Mouse (Mus musculus) left cerebral cortex, postnatal 25 days (tissue): ENCODE data around the gene Gmeb2. TPM values are rescaled to one million over a fixed set of nuclear protein-coding genes. Genes with fewer than 3 reads are reported as not detected.

Experiments used
- DNase-seq, 2 experiments: peaks; one replicate each; pipeline ENCODE4 v3.0.0; 2022; ENCODE audit warnings: low spot score in 2 of 2, mixed read lengths in 1 of 2
- intact Hi-C: fragments of 180-260 bp; cut with DNase I; formaldehyde crosslinking; loops from one replicate; pipeline ENCODE4 v1.15.1; 2025
- total RNA-seq, 2 experiments: library from RNA; stranded (reverse); gene quantifications; 2 replicates each; pipeline ENCODE4 v1.2.3; 2021

Gene Gmeb2
- total RNA-seq, 2 experiments from 2014 or later: 21.3 to 23.9 TPM

DNA sequence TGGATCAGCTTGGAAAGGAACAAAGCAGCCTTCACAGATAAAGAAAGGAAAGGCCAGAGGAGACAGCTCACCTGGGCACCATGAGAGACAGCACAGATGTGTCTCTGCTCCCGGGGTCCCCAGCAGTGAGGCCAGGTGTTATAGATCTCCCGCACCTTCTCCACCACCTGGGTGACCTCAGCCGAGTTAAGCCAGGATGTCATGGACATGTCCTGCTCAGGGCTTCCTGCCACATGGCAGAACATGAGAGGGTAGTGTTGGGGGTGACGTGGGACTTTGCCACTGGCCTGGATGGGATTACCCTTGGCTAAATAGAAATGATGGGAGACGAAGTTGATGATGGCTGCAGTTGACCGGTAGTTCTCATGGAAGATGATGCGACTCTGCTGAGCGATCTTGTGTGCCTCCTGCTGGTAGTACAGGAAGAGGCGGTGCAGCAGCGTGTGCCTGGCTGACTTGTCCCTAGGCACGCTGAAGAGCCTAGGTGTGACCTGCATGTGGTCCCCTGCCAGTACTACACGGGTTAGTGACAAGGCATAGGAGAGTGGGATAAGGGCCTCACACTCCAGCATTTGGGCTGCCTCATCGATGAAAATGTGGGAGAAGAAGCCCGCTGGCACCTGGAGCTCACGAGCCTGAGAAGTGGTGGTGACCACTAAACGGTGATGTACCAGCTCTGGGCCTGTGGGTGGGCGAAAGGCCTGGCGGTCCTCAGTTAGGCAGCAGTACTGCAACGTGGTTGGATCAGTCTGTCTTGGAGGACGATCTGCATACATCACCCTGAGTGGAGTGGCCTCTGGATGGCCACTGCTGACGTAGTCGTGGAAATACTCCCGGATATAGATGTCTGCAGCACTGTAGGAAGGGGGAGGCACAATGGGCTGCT is 51.9 kb downstream of the Gmeb2 start:
- intact Hi-C loops: no loop called here
- no peak for DNase-seq

DNA sequence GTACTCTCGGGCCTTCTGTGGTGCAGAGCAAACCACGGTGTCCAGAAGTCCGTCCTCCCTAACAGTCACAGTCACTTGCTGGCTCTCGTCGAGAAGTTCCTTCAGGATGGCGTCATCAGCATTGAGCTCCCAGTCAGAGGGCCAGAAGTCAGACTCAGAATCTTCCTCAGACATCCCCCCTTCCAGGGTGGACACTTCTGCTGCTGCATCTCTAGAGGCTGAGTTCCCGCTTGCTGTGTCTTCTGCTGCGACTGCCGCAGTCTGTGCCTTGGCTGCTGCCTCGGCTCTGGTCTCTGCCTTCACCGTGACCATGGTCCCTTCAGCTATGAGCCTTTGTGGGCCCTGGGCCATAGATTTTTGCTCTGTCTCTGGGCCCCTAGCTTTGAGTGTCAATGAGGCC is 53.2 kb downstream of the Gmeb2 start:
- intact Hi-C loops: no loop called here

DNA sequence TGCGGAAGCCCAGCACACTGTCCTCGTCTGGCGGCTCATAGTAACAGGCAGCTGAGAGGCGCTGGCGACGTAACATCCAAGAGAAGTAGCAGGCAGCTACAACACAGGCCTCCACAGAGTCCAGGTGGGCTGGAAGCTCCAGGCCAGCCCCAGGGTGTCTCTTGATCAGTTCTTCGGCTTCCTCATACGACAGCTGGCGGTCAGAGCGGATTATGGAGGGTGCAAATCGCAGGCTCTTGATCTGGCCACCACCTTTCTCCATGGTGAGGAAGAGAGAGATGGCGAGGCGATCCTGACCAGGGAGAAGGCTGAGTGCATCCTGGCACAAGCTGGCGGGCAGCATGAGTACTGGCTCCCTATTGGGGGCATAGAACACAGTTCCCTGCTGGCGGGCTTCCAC is 54.4 kb downstream of the Gmeb2 start:
- no peak for DNase-seq
- intact Hi-C loops: no loop called here

More for the DNA sequence above, 53.2 kb downstream of the Gmeb2 start:
- DNase-seq: no peak

DNA sequence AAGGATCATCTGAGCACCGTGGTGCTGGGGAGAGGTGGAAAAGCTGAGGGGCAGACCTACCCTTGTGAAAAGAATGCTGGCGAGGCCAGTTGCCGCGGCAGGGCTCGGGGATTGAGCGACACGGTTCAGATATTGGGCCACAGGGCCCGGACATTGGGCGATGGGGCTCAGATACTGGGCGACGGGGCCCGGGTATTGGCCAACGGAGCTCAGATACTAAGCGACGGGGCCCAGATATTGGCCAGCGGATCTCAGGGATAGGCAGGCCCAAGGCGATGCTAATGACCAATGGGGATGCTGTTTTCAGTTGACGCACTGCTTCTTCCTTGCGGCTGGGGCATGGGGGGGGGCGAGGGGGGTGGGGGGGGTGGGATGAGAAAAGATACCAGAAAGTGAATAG is 56.7 kb downstream of the Gmeb2 start:
- no peak for DNase-seq
- intact Hi-C loops: no loop called here

GRCm38 (mm10) chr2:181228335-181228734 is 59.5 kb downstream of the Gmeb2 start:
- intact Hi-C loops: no loop called here

GRCm38 (mm10) chr2:181227122-181227521 is 60.7 kb downstream of the Gmeb2 start:
- no peak for DNase-seq
- intact Hi-C loops: no loop called here

More at GRCm38 (mm10) chr2:181228335-181228734, 59.5 kb downstream of the Gmeb2 start:
- DNase-seq: no peak

DNA sequence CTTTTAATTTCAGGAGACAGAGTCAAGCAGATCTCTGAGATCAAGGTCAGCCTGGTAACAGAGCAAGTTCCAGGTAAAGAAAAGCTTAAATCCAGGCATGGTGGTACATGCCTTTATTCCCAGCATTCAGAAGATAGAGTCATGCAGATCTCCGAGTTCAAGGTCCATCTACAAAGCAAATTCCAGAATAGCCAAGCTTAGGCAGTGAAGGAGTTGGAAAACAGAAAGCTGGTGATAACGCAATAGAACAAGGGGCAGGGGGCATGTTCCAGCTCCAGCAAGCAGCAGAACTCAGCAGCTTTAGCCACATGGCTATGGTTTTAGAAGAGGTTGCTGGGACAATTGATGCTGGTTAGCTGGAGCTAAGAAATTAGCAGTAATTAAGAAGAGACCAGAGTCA is 62.8 kb downstream of the Gmeb2 start:
- no peak for DNase-seq
- intact Hi-C loops: no loop called here

- intact Hi-C loops: no loop called here
- DNase-seq: no peak
Measured at GRCm38 (mm10) chr2:181220361-181220760, 67.5 kb downstream of the Gmeb2 start.

GRCm38 (mm10) chr2:181219538-181220216 is 68.2 kb downstream of the Gmeb2 start, which contains the start of gene Fndc11:
Gene Fndc11, plus strand, starts transcription at chr2:181220013.
- DNase-seq: peak; percentile 45 to 54
- intact Hi-C loops: no loop called here

DNA sequence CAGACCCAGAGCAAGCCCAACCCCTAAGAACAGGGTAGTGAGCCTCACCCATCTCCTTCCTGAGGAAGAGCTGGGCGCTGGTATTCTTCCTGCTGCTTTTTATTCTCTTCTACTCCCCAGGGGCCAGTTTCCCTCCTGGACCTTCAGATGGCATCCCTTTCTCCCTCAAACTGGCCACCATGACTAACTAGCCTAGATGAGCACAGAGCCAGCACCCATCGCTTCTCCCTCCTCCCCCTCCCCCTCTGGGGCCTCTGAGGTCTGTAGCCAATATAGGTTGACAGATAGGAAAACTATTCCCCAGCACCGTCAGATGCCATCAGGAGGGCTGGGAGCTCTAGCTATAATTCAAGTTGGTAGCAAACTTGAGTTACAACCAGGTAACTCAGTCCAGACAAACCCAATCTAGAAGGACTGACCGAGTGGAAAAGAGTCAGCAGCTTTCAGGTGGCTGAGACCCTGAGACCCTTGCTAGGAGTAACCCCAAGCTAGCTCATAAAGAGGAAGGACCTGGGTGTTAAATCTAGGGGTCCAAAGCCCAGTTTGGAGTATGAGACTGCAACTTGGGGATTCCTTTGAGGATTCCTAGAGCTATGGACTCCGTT is 68.9 kb downstream of the Gmeb2 start:
- intact Hi-C loops: no loop called here
- DNase-seq: no peak

GRCm38 (mm10) chr2:181216037-181216436 is 71.8 kb downstream of the Gmeb2 start:
- DNase-seq: no peak
- intact Hi-C loops: no loop called here

GRCm38 (mm10) chr2:181213021-181213445 is 74.8 kb downstream of the Gmeb2 start, which contains the start of gene Srms:
Gene Srms, minus strand, starts transcription at chr2:181213185.
- intact Hi-C loops: no loop called here
- DNase-seq: no peak

GRCm38 (mm10) chr2:181212389-181213020 is 75.3 kb downstream of the Gmeb2 start:
- intact Hi-C loops: no loop called here
- no peak for DNase-seq

GRCm38 (mm10) chr2:181206118-181206517 is 81.7 kb downstream of the Gmeb2 start:
- DNase-seq: no peak
- intact Hi-C loops: no loop called here

DNA sequence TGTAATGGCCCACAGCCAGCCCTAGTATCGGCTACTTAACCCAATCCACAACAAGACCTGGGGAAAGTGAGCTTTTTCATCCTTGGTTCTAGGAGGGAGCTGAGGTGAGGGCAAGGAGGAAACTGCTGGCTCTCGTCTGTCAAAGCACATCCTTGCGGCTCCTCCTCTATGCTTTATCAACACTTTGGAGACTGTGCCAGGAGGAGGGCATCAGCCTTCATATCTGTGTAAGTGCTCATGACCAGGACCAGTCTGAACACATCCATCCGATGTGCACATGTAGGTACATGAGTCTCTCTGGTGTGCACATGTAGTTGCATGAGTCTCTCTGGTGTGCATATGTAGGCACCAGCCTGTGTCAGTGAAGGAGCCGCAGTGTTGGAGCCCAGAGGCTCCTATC is 82.2 kb downstream of the Gmeb2 start:
- no peak for DNase-seq
- intact Hi-C loops: no loop called here

GRCm38 (mm10) chr2:181202886-181203285 is 84.9 kb downstream of the Gmeb2 start:
- intact Hi-C loops: no loop called here
- no peak for DNase-seq

- intact Hi-C loops: no loop called here
- no peak for DNase-seq
Measured at GRCm38 (mm10) chr2:181202422-181202821, 85.4 kb downstream of the Gmeb2 start, which contains the start of gene Ptk6. Gene Ptk6, minus strand, starts transcription at chr2:181202789.

DNA sequence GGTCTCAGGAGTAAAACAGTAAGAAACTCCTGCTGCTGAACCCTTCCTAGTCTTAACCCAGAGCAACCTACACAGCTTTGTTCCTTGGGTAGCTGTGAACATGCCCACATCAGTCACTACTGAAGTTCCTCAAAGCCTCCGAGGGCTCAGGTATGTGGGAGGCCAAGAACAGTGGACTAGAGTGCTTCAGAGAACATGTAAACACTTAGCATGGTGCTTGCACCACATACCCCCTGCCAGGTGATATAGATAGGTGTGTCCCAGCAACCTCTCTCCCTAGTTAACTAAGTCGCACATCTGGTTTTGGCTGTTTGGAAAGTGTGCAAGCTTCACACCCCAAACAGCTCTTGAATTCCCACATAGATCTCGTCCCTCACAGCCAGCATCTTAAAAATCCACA is 86.2 kb downstream of the Gmeb2 start:
- no peak for DNase-seq
- intact Hi-C loops: no loop called here
